Mouse (Mus musculus) lung, adult 2 months (tissue): ENCODE measurements around the gene Efs.

Experiments
- CTCF ChIP-seq: fragments of 200-500 bp; IDR thresholded peaks from 2 replicates; pipeline ENCODE4 v1.5.1; 2011; ENCODE audit warnings: mild to moderate bottlenecking, low read length, control low read depth; ENCODE audit not compliant: insufficient read depth
- POLR2A ChIP-seq: fragments of 200-500 bp; IDR thresholded peaks from 2 replicates; pipeline ENCODE4 v1.6.1; 2011; ENCODE audit warnings: low read depth, mild to moderate bottlenecking, control low read depth, low read length, borderline replicate concordance; ENCODE audit errors: extremely low read depth

DNA sequence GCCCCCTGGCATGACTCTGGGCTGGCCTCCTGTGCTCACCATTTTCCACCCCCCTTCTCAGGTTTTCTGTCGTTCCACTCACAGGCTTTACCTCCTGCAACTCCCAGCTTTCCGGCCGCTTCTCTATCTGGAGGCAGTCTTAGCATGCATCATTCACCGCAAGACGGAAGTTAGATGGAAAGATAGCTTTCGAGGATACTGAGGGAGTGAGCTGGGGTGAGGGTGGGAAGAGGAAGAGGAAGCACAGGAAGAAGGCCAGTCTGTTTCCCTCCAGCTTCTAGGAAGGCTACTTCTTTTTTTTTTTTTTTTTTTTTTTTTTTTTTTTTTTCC is 10.9 kb upstream of the Efs start:
- TF ChIP-seq CTCF: no peak
- no peak for TF ChIP-seq POLR2A
